Mouse (Mus musculus): ENCODE measurements around the gene Ambp.

DNA sequence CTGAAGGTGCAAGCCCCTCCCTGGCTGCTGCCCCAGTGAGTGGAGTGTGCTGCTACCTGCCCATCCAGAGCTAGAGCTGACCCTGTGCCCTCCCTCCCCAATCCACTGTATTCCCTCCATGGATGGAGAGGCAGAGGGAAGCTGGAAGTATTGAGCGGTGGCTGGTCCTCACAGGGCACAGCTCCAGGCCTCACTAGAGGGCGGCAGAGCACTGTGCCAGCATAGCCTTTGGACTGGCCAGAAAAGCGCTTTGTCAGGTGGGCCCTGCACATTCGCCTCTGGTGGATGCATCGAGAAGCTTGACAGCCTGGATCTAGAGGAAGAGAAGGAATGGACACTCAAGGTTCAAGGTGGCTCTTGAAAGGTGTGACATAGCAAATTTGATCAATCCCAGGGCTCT is 27.0 kb upstream of the Ambp start:
- peak; percentile 97 for TF ChIP-seq CTCF (IDR thresholded peaks at IDR 0.05; ENCODE audit: borderline replicate concordance, insufficient read depth, low read length)
- no peak for TF ChIP-seq POLR2A (IDR thresholded peaks at IDR 0.05; ENCODE audit: low read depth, low read length)
